Mouse (Mus musculus): Measurements from ENCODE around the gene Zbtb46.

The Zbtb46 gene

GRCm38 (mm10) chr2:181465423-181465822 lies 6.2 kb upstream of the Zbtb46 start:
- no peak for DNase-seq (ENCODE audit: low read depth, low spot score)

- peak; percentile 58 for DNase-seq (ENCODE audit: low read depth, low spot score)
Measured at GRCm38 (mm10) chr2:181463008-181463738, 3.9 kb upstream of the Zbtb46 start.

GRCm38 (mm10) chr2:181462604-181463003 lies 3.4 kb upstream of the Zbtb46 start:
- DNase-seq (ENCODE audit: low read depth, low spot score): no peak

- DNase-seq (ENCODE audit: low read depth, low spot score): no peak
Measured at GRCm38 (mm10) chr2:181461536-181462100, 2.4 kb upstream of the Zbtb46 start.

GRCm38 (mm10) chr2:181459673-181460621 lies 721 bp upstream of the Zbtb46 start:
- peak; percentile 78 for DNase-seq (ENCODE audit: low read depth, low spot score)

- DNase-seq (ENCODE audit: low read depth, low spot score): peak; percentile 31
Measured at GRCm38 (mm10) chr2:181458411-181459152, 644 bp downstream of the Zbtb46 start.

- peak; percentile 12 for DNase-seq (ENCODE audit: low read depth, low spot score)
Measured at GRCm38 (mm10) chr2:181457831-181458230, 1.4 kb downstream of the Zbtb46 start.

GRCm38 (mm10) chr2:181455899-181456298 lies 3.3 kb downstream of the Zbtb46 start:
- DNase-seq (ENCODE audit: low read depth, low spot score): no peak

GRCm38 (mm10) chr2:181453274-181453673 lies 6.0 kb downstream of the Zbtb46 start:
- DNase-seq (ENCODE audit: low read depth, low spot score): no peak

- no peak for DNase-seq (ENCODE audit: low read depth, low spot score)
Measured at GRCm38 (mm10) chr2:181452181-181452580, 7.0 kb downstream of the Zbtb46 start.

- no peak for DNase-seq (ENCODE audit: low read depth, low spot score)
Measured at GRCm38 (mm10) chr2:181443016-181443415, 16.2 kb downstream of the Zbtb46 start.

GRCm38 (mm10) chr2:181438176-181438575 lies 21.1 kb downstream of the Zbtb46 start:
- DNase-seq (ENCODE audit: low read depth, low spot score): no peak

GRCm38 (mm10) chr2:181436246-181436645 lies 23.0 kb downstream of the Zbtb46 start:
- no peak for DNase-seq (ENCODE audit: low read depth, low spot score)

GRCm38 (mm10) chr2:181423834-181424233 lies 35.4 kb downstream of the Zbtb46 start:
- DNase-seq (ENCODE audit: low read depth, low spot score): no peak

- no peak for DNase-seq (ENCODE audit: low read depth, low spot score)
Measured at GRCm38 (mm10) chr2:181420903-181421638, 38.2 kb downstream of the Zbtb46 start.

- no peak for DNase-seq (ENCODE audit: low read depth, low spot score)
Measured at GRCm38 (mm10) chr2:181420426-181420825, 38.8 kb downstream of the Zbtb46 start.

- no peak for DNase-seq (ENCODE audit: low read depth, low spot score)
Measured at GRCm38 (mm10) chr2:181419359-181419758, 39.9 kb downstream of the Zbtb46 start.

GRCm38 (mm10) chr2:181415945-181416344 lies 43.3 kb downstream of the Zbtb46 start:
- DNase-seq (ENCODE audit: low read depth, low spot score): no peak

GRCm38 (mm10) chr2:181413141-181413540 lies 46.1 kb downstream of the Zbtb46 start:
- DNase-seq (ENCODE audit: low read depth, low spot score): no peak

GRCm38 (mm10) chr2:181410760-181411473 lies 48.3 kb downstream of the Zbtb46 start:
- peak; percentile 71 for DNase-seq (ENCODE audit: low read depth, low spot score)
